Mouse (Mus musculus): ENCODE results near the gene Psme4.

- no peak for TF ChIP-seq CTCF (IDR thresholded peaks at IDR 0.05; ENCODE audit: insufficient read depth, low read depth, low read length)
- TF ChIP-seq POLR2A (IDR thresholded peaks at IDR 0.05; ENCODE audit: insufficient read depth, low read depth, low read length) = no peak
Observed at GRCm38 (mm10) chr11:30888153-30888552, 116.6 kb downstream of the Psme4 start.

Data from olfactory bulb, adult 2 months (tissue).